Mouse (Mus musculus): ENCODE measurements around the gene G6pd2. TPM values are rescaled to one million over a fixed set of nuclear protein-coding genes. Genes with fewer than 3 reads are reported as not detected.

The G6pd2 gene
- not detected in 2 replicates for polyA plus RNA-seq (2012; rRNA removed)

DNA sequence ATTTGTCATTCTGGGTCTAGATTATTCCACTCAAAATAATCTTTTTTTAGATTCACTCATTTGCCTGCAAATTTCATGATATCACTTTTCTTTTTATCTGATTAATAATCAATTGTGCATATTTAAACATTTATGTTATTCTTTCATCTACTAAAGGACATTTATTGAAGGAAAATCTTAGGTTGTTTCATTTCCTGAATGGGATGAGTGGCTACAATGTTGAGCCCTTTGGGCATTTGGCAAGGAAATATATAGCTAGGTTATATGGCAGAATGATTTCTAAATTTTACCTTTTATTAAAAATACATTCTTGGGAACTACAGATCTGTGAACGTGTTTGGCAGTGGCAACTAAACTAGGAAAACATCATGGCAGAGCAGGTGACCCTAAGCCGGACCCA, at the start of gene G6pd2:
TSS of gene G6pd2 (plus strand) at position 301 of the 400 bp plus-strand sequence.
- DNase-seq: no peak
- Histone ChIP-seq H3K4me3 (ENCODE audit: insufficient read depth, low read depth, low read length) (no peak within 1 kb of the TSS), H3K36me3 (ENCODE audit: control insufficient read depth, insufficient read depth, low read length) (no peaks in the 10 kb centered on the region), H3K27ac (ENCODE audit: insufficient read depth, low read depth, low read length) (no peak within 1 kb of the TSS), H3K27me3 (replicated peaks; ENCODE audit: control insufficient read depth, insufficient read depth, low read length) (no peaks in the 10 kb centered on the region), H3K4me1 (ENCODE audit: control insufficient read depth, insufficient read depth, low read length) (no peaks in the 10 kb centered on the region)
- TF ChIP-seq POLR2A (IDR thresholded peaks at IDR 0.05; ENCODE audit: low read depth, low read length) (no peak), CTCF (conservative IDR thresholded peaks at IDR 0.05; ENCODE audit: insufficient read depth, insufficient read length, low read depth, low read length) (no peak)
- 85% methylated on average over 2 of the region's 2 CpGs for WGBS

DNA sequence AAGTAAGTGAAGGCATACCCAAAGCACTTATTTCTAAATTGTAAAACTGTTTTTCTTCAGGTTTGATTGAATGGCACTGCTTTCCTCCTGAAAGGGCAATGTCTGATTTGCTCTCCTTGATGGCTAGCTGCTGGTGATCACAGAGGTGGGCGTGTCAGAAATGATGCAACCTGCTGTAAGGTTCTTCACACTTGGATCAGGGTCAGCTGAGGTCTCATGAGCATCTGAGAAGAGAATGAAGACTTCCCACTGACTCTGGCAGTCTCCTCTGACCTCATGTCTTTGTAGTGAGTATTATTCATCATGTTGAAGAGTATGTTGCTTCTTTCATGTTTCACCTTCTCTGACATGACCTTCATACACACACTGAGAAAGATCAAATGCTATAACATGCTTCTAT, 44.4 kb upstream of the G6pd2 start:
- Histone ChIP-seq H3K36me3 (ENCODE audit: control insufficient read depth, insufficient read depth, low read length) (no peaks in the 10 kb centered on the region), H3K27me3 (replicated peaks; ENCODE audit: control insufficient read depth, insufficient read depth, low read length) (no peaks in the 10 kb centered on the region), H3K4me3 (ENCODE audit: insufficient read depth, low read depth, low read length) (no peak overlapping the region), H3K27ac (ENCODE audit: insufficient read depth, low read depth, low read length) (no peak overlapping the region), H3K4me1 (ENCODE audit: control insufficient read depth, insufficient read depth, low read length) (no peaks in the 10 kb centered on the region)
- no peak for TF ChIP-seq CTCF (conservative IDR thresholded peaks at IDR 0.05; ENCODE audit: insufficient read depth, insufficient read length, low read depth, low read length)
- DNase-seq: no peak
- 63% methylated on average over 1 of the region's 1 CpGs for WGBS

DNA sequence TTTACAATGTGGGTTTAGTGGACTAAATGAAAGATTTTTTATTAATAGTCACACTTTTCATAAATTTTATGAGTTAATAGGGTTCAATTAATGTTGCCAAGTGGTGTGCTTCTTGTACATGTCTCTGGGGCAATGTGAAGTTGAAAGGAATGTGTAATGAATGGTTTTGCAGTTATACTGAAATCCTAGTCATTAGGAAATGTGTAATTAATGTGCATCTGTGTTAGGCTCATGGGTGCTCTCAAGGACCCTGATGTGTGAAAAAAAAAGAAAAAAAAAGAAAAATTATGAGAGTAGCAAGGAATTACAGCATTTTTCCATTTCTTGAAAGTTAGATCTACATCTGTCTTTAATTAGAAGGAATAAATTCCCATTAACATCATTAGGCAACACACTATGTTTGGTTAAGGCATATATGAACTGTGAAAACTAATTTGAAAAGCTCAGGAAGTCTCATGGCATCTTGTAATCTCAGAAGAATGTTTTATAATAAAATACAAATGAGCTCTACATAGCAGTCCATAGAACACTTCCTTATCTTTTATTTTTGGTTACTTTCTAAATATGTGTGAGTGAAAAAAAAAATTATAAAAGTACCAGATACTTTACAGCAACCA, 24.4 kb downstream of the G6pd2 start:
- TF ChIP-seq POLR2A (IDR thresholded peaks at IDR 0.05; ENCODE audit: low read depth, low read length): no peak
- TF ChIP-seq CTCF (conservative IDR thresholded peaks at IDR 0.05; ENCODE audit: insufficient read depth, insufficient read length, low read depth, low read length): no peak
- no peak overlapping the region for H3K4me3 ChIP-seq (ENCODE audit: insufficient read depth, low read depth, low read length)
- no peaks in the 10 kb centered on the region for H3K36me3 ChIP-seq (ENCODE audit: control insufficient read depth, insufficient read depth, low read length)
- no peaks in the 10 kb centered on the region for H3K4me1 ChIP-seq (ENCODE audit: control insufficient read depth, insufficient read depth, low read length)
- H3K27me3 ChIP-seq (replicated peaks; ENCODE audit: control insufficient read depth, insufficient read depth, low read length): no peaks in the 10 kb centered on the region
- no peak for DNase-seq
- no peak overlapping the region for H3K27ac ChIP-seq (ENCODE audit: insufficient read depth, low read depth, low read length)

DNA sequence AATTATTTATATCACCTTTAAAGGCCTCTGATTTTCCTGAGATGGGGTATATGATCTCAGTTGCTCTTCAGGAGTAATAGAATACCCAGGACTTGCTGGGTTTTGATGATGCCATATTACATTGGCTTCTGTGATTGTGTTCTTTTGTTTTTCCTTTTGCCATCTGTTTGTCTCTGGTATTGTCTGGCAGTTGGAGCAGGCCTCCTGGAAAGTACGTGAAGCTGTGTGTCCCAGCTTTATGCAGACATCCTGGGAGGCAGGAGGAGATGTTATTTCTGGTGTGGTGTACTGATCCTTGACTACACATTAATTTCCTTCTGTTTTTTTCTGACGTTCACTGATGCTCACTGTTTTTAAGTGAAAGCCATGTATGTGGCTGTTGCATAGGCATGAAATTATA, 35.3 kb downstream of the G6pd2 start:
- Histone ChIP-seq H3K4me1 (ENCODE audit: control insufficient read depth, insufficient read depth, low read length) (no peaks in the 10 kb centered on the region), H3K27ac (ENCODE audit: insufficient read depth, low read depth, low read length) (no peak overlapping the region), H3K27me3 (replicated peaks; ENCODE audit: control insufficient read depth, insufficient read depth, low read length) (no peaks in the 10 kb centered on the region), H3K36me3 (ENCODE audit: control insufficient read depth, insufficient read depth, low read length) (no peaks in the 10 kb centered on the region), H3K4me3 (ENCODE audit: insufficient read depth, low read depth, low read length) (no peak overlapping the region)
- WGBS: 50% methylated on average over 2 of the region's 2 CpGs
- no peak for DNase-seq
- no peak for TF ChIP-seq POLR2A (IDR thresholded peaks at IDR 0.05; ENCODE audit: low read depth, low read length)
- TF ChIP-seq CTCF (conservative IDR thresholded peaks at IDR 0.05; ENCODE audit: insufficient read depth, insufficient read length, low read depth, low read length): no peak
